ENCODE assay signal across 8 mouse cellular contexts in the genomic region with DNA sequence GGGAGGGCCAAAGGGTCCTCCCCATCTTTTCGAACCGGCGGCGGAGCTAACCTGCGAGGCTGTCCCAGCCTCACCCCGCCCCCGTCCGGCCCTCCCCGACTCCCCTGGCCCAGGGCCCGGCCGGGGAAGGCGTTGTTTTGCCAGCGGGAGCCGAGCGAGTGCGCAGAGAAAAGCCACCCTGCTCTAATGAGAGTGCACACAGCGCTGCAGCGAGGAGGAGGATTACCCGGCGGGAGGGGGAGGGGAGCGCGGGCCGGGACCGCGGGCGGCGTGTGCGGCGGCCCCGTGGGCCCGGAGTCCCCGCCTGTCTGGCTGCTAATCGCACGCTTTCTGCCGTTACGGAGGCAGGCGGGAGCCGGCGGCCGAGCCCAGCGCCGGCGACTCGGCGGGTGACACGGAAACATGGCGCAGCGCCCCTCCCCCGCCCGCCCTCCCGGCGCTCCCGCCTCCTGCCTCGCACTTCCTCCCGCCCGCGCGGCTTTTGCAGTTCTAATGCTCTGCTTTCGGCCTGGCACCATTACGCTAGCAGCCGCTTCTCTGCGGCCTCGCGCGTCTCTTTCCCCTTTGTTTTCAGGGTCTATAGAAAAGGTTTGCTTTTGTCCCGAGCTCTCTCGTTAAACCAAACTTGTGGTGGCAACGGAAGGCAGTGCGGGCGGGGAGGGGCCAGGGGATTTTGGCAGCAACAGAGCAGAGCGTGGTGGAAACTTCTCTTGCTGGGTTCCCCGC.
DNase-seq lines count a peak whose midpoint lies in the region; ATAC-seq and TF ChIP-seq lines count a peak whose summit lies in the region.

No protein-coding gene starts in this region.

- no peaks in the 10 kb centered on the region for H3K9me3 ChIP-seq in G1E (replicated peaks)
- no peaks in the 10 kb centered on the region for H3K9me3 ChIP-seq in forebrain, postnatal 0 days (ENCODE audit: low read length)
- H3K9me3 ChIP-seq in hindbrain, embryonic 11.5 days (ENCODE audit: control insufficient read depth, low read length), result no peaks in the 10 kb centered on the region

- H3K4me2 ChIP-seq in forebrain, postnatal 0 days (ENCODE audit: low read depth), result peak overlapping the region; percentile 76
- H3K4me2 ChIP-seq in hindbrain, embryonic 11.5 days (replicated peaks; ENCODE audit: low read depth, low read length), result peak overlapping the region; percentile 92

- H3K27me3 ChIP-seq in G1E (ENCODE audit: insufficient read depth, low read length), result peaks cover 5% of the 10 kb centered on the region
- H3K27me3 ChIP-seq in cerebellum, adult 2 months (ENCODE audit: control insufficient read depth, insufficient read depth, low read length), result no peaks in the 10 kb centered on the region
- no peaks in the 10 kb centered on the region; the same call in 1 of the 2 replicates for H3K27me3 ChIP-seq in forebrain, postnatal 0 days (ENCODE audit: insufficient read depth, low read length)
- peaks cover 73% of the 10 kb centered on the region for H3K27me3 ChIP-seq in hindbrain, embryonic 11.5 days (ENCODE audit: control insufficient read depth, insufficient read depth, low read length)

- H3K27ac ChIP-seq in cerebellum, adult 2 months (ENCODE audit: insufficient read depth, low read length), result peak overlapping the region; percentile 81; the same call in 1 of the 2 replicates
- peak overlapping the region; percentile 92 for H3K27ac ChIP-seq in forebrain, postnatal 0 days (ENCODE audit: low read depth, low read length)
- H3K27ac ChIP-seq in hindbrain, embryonic 11.5 days (ENCODE audit: low read depth, low read length), result peak overlapping the region; percentile 94

- H3K4me1 ChIP-seq in G1E (ENCODE audit: insufficient read depth, low read depth, low read length), result peaks cover 40% of the 10 kb centered on the region
- H3K4me1 ChIP-seq in cerebellum, adult 2 months (ENCODE audit: control insufficient read depth, insufficient read depth, low read length), result peaks cover 12% of the 10 kb centered on the region
- no peaks in the 10 kb centered on the region for H3K4me1 ChIP-seq in forebrain, postnatal 0 days (ENCODE audit: insufficient read depth)
- no peaks in the 10 kb centered on the region; the same call in 1 of the 2 replicates for H3K4me1 ChIP-seq in hindbrain, embryonic 11.5 days (replicated peaks; ENCODE audit: control insufficient read depth, insufficient read depth, low read length)

- ATAC-seq in G1E (ENCODE audit: extremely low read depth, insufficient number of reproducible peaks, low FRiP score, poor library complexity, severe bottlenecking), result no peak
- ATAC-seq in forebrain, postnatal 0 days, result peak; percentile 67
- peak; percentile 48 for ATAC-seq in hindbrain, embryonic 11.5 days (ENCODE audit: low FRiP score)

- no peak for DNase-seq in G1E (ENCODE audit: low spot score)
- peak; percentile 67 to 71 for DNase-seq in cerebellum, adult 2 months
- DNase-seq in forebrain, postnatal 0 days, result peak; percentile 80
- DNase-seq in hindbrain, embryonic 11.5 days (ENCODE audit: low spot score), result peak; percentile 73
- DNase-seq in layer of hippocampus, postnatal 25 days (ENCODE audit: extremely low spot score in 1 of 2, low spot score in 1 of 2), result peak; percentile 41 to 44
- DNase-seq in lung, postnatal 4 days, result peak; percentile 82 to 90
- peak; percentile 54 to 59 for DNase-seq in right cerebral cortex, adult 2 months (ENCODE audit: low spot score in 2 of 2)
- DNase-seq in urinary bladder, postnatal 10 days (ENCODE audit: low spot score), result peak; percentile 11

- 1% methylated on average over 41 of the region's 72 CpGs for WGBS in cerebellum, adult 2 months
- 3% methylated on average over 53 of the region's 72 CpGs for WGBS in forebrain, postnatal 0 days
- WGBS in hindbrain, embryonic 11.5 days, result 1% methylated on average over 39 of the region's 72 CpGs

- no peak for TF ChIP-seq CTCF in G1E (IDR thresholded peaks at IDR 0.05; ENCODE audit: low read depth, low read length)
- TF ChIP-seq CTCF in cerebellum, adult 2 months (IDR thresholded peaks at IDR 0.05; ENCODE audit: borderline replicate concordance, insufficient read depth, low read depth, low read length), result no peak
- no peak for TF ChIP-seq CTCF in forebrain, postnatal 0 days (IDR thresholded peaks at IDR 0.05; ENCODE audit: low read depth)

- peak overlapping the region; percentile 75 for H3K4me3 ChIP-seq in G1E (ENCODE audit: low read depth, low read length)
- peak overlapping the region; percentile 67 for H3K4me3 ChIP-seq in cerebellum, adult 2 months (replicated peaks; ENCODE audit: insufficient read depth, low read depth, low read length)
- peak overlapping the region; percentile 46 for H3K4me3 ChIP-seq in forebrain, postnatal 0 days (ENCODE audit: low read depth, low read length)
- H3K4me3 ChIP-seq in hindbrain, embryonic 11.5 days (ENCODE audit: low read depth, low read length), result peak overlapping the region; percentile 43

- peak overlapping the region; percentile 61 for H3K9ac ChIP-seq in forebrain, postnatal 0 days
- H3K9ac ChIP-seq in hindbrain, embryonic 11.5 days (ENCODE audit: low read depth, low read length), result peak overlapping the region; percentile 68

- no peaks in the 10 kb centered on the region for H3K36me3 ChIP-seq in G1E (replicated peaks)
- H3K36me3 ChIP-seq in forebrain, postnatal 0 days (ENCODE audit: insufficient read depth), result no peaks in the 10 kb centered on the region
- H3K36me3 ChIP-seq in hindbrain, embryonic 11.5 days (ENCODE audit: control insufficient read depth, insufficient read depth, low read length), result no peaks in the 10 kb centered on the region

- 0 out of 2 replicates have a peak, but pooled peaks have one; percentile 9 for TF ChIP-seq POLR2A in cerebellum, adult 2 months (IDR thresholded peaks at IDR 0.05; ENCODE audit: borderline replicate concordance, insufficient read depth, low read length)
